Mouse (Mus musculus) ES-E14 (cell line): ENCODE measurements around the gene Acy3. TPM values are rescaled to one million over a fixed set of nuclear protein-coding genes. Genes with fewer than 3 reads are reported as not detected.

Source experiments
- DNase-seq: peaks from one replicate; pipeline ENCODE4 v3.0.0-alpha.2; 2013; ENCODE audit warnings: low read depth, low spot score
- H3K27ac ChIP-seq: 2 replicates; pipeline ENCODE4 v1.5.1; 2012; ENCODE audit warnings: low read depth, mild to moderate bottlenecking, low read length, moderate library complexity, mixed read lengths; ENCODE audit not compliant: poor library complexity, insufficient read depth, severe bottlenecking
- H3K36me3 ChIP-seq: 2 replicates; pipeline ENCODE4 v1.6.1; 2012; ENCODE audit warnings: mild to moderate bottlenecking, low read length, moderate library complexity, mixed read lengths; ENCODE audit not compliant: control insufficient read depth, poor library complexity, insufficient read depth, severe bottlenecking
- H3K4me1 ChIP-seq, 2 experiments: fragments of 150-350 bp in 1 of 2; sonication (generic) in 1 of 2; 2 replicates each; pipeline ENCODE4 v1.6.1; 2012; ENCODE audit warnings: low read length in 2 of 2, mild to moderate bottlenecking in 1 of 2, mixed read lengths in 1 of 2; ENCODE audit not compliant: control insufficient read depth in 2 of 2, insufficient read depth in 2 of 2, poor library complexity in 1 of 2
- H3K4me3 ChIP-seq, 2 experiments: fragments of 150-350 bp in 1 of 2; sonication (generic) in 1 of 2; 2 replicates each; pipeline ENCODE4 v1.5.1; 2012; ENCODE audit warnings: low read length in 2 of 2, low read depth in 1 of 2, mild to moderate bottlenecking in 1 of 2, mixed read lengths in 1 of 2; ENCODE audit not compliant: insufficient read depth in 1 of 2, poor library complexity in 1 of 2, severe bottlenecking in 1 of 2
- H3K9ac ChIP-seq: 2 replicates; pipeline ENCODE4 v1.6.1; 2012; ENCODE audit warnings: low read depth, mild to moderate bottlenecking, low read length, mixed read lengths; ENCODE audit not compliant: poor library complexity, insufficient read depth, severe bottlenecking
- H3K9me3 ChIP-seq: fragments of 150-350 bp; sonication (generic); 2 replicates; pipeline ENCODE4 v1.6.1; 2012; ENCODE audit warnings: low read depth, mild to moderate bottlenecking, low read length; ENCODE audit not compliant: control insufficient read depth, insufficient read depth
- CHD2 ChIP-seq: IDR thresholded peaks from 2 replicates; pipeline ENCODE4 v1.6.1; 2014; ENCODE audit warnings: mild to moderate bottlenecking, low read depth, low read length, inconsistent platforms
- HCFC1 ChIP-seq: IDR thresholded peaks from 2 replicates; pipeline ENCODE4 v1.6.1; 2012; ENCODE audit warnings: low read length, inconsistent platforms, borderline replicate concordance; ENCODE audit not compliant: insufficient read depth
- MAFK ChIP-seq: IDR thresholded peaks from 2 replicates; pipeline ENCODE4 v1.6.1; 2014; ENCODE audit warnings: mild to moderate bottlenecking, low read depth, low read length, inconsistent platforms; ENCODE audit not compliant: insufficient read depth
- ZC3H11A ChIP-seq: IDR thresholded peaks from 2 replicates; pipeline ENCODE4 v1.6.1; 2012; ENCODE audit warnings: low read depth, mild to moderate bottlenecking, inconsistent platforms, low read length, borderline replicate concordance
- ZNF384 ChIP-seq: IDR thresholded peaks from 2 replicates; pipeline ENCODE4 v1.6.1; 2012; ENCODE audit warnings: low read depth, low read length, inconsistent platforms
- in situ Hi-C, 2 experiments: fragments of 600-800 bp; cut with MboI; formaldehyde crosslinking; loops; one replicate each; pipeline ENCODE4 v1.15.1; 2025; ENCODE audit warnings: low sequenced_read_pairs in 2 of 2, inconsistent platforms in 1 of 2; ENCODE audit not compliant: unreplicated experiment in 2 of 2
- total RNA-seq: library from RNA; depleted of rRNA; stranded (reverse); fragments of 300-350 nt; gene quantifications from 2 replicates; pipeline ENCODE4 v1.2.3, GENCODE M21; 2012

Acy3 gene
- total RNA-seq, 1 experiment = 2.1 TPM

DNA sequence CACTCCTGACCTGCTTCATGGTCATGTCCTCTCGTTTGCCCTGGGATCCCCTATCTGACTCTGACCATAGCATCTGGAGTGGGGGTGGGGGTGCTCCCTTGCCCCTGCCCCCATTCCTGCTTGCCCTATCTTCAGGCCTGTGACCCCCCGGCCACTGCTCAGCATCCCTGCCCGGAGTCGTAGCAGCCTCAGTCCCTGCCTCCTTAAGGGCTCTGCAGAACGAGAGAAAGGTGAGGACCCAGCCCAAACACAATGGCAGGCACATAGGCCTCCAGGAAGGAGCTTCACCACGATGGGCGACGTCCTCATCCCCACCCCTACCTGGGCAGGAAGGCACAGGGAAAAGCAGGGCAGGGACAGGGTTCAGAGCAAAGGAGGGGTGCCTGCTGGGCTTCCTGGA is 12.0 kb downstream of the Acy3 start:
- no peak overlapping the region for H3K27ac ChIP-seq
- H3K9me3 ChIP-seq = no peaks in the 10 kb centered on the region
- H3K4me3 ChIP-seq = no peak overlapping the region
- TF ChIP-seq ZNF384 (no peak), CHD2 (no peak), MAFK (no peak), ZC3H11A (no peak)
- in situ Hi-C loops = no loop called here
- peaks cover 0 to 10% of the 10 kb centered on the region in 2 experiments; a peak in 2 of 4 replicates for H3K4me1 ChIP-seq
- H3K9ac ChIP-seq = no peak overlapping the region
- no peak for DNase-seq
- H3K36me3 ChIP-seq = no peaks in the 10 kb centered on the region; the same call in 1 of the 2 replicates

DNA sequence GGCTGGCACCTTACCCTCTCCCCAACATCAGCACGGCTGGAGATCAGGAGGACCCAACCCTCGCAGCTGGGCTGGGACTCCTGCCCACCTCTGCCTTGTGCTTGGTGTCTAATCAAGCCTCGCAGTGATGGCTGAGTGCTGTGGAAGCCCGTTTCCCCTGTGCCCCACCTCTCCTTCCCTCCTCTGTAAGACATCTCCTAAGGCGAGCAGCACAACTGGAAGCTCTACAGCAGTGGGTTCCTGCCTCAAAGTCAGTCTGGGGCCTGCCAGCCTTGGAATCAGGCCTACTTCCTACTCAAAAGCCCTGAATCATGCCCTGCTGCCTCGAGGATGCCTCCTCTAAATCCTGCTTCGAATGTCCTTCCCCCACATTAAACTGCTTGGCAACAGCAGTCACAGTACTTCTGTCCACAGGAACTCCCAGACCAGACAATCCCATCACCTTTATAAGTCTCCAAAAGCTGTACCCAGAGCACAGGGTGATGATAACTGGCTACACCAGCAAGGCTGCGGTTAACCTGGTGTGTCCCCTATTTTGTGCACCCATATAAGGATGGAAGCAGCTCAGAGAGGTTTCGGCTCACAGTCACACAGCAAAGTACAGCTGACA is 12.9 kb downstream of the Acy3 start:
- no peaks in the 10 kb centered on the region; the same call in 1 of the 2 replicates for H3K36me3 ChIP-seq
- no peak for DNase-seq
- H3K4me1 ChIP-seq = peaks cover 0 to 16% of the 10 kb centered on the region in 2 experiments; a peak in 2 of 4 replicates
- H3K9me3 ChIP-seq = no peaks in the 10 kb centered on the region
- TF ChIP-seq ZNF384 (no peak), MAFK (no peak), ZC3H11A (no peak), HCFC1 (no peak), CHD2 (no peak)
- H3K4me3 ChIP-seq = peak overlapping the region in 1 of 2 experiments; percentile 95; a peak in 2 of 4 replicates
- peak overlapping the region; percentile 1; the same call in 1 of the 2 replicates for H3K9ac ChIP-seq
- in situ Hi-C loops = no loop called here
- no peak overlapping the region for H3K27ac ChIP-seq

DNA sequence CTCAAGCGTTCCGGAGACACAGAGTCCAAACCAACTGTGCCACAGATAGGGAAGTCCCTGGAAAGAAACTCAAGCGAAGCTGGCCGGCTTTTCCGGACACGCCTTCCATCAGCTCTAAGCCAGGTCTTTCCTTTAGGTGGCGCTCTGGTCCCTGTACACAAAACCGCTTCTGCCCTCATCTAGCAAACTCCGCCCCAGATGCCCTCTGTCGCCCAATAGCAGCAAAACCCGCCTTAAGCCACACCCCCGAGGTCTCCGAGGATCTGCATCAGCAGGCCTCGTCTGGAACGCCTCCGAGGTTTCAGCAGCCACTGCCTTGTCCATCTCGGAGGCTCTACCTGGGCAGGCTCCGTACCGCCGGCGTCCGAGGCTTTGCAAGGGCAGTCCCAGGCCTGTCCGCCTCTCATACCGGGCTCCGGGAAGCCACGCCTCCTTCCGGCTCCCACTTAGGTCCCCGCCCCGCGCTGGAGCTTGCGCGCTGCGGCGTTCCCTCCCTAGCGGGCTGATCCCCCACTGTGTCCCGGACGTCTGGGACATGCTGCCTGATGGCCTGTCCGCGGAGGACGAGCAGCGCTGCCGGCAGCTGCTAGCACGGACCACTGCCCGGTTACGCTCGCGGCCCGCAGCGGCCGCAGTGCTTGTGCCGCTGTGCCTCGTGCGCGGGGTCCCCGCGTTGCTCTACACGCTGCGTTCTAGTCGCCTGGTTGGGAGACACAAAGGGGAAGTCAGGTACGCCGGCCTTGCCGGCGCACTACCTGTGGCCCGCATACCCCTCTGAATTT is 13.9 kb downstream of the Acy3 start, which contains the start of the genes Nudt8 and Gm49405:
Gene Nudt8, plus strand, starts transcription at position 462 of the 782 bp plus-strand sequence.
Gene Gm49405, plus strand, starts transcription at position 508 of the 782 bp plus-strand sequence.
- H3K36me3 ChIP-seq = no peaks in the 10 kb centered on the region; the same call in 1 of the 2 replicates
- H3K4me3 ChIP-seq = peak within 1 kb of the TSS; percentile 92 to 95
- peak within 1 kb of the TSS; percentile 90 for H3K9ac ChIP-seq
- H3K27ac ChIP-seq = peak within 1 kb of the TSS; percentile 79
- in situ Hi-C loops = no loop called here
- DNase-seq = peak; percentile 98
- no peak for TF ChIP-seq MAFK
- peak; percentile 57; the same call in 1 of the 2 replicates for TF ChIP-seq HCFC1
- peak; percentile 30; the same call in 1 of the 2 replicates for TF ChIP-seq ZC3H11A
- H3K4me1 ChIP-seq = peaks cover 0 to 17% of the 10 kb centered on the region in 2 experiments; a peak in 2 of 4 replicates
- H3K9me3 ChIP-seq = no peaks in the 10 kb centered on the region

DNA sequence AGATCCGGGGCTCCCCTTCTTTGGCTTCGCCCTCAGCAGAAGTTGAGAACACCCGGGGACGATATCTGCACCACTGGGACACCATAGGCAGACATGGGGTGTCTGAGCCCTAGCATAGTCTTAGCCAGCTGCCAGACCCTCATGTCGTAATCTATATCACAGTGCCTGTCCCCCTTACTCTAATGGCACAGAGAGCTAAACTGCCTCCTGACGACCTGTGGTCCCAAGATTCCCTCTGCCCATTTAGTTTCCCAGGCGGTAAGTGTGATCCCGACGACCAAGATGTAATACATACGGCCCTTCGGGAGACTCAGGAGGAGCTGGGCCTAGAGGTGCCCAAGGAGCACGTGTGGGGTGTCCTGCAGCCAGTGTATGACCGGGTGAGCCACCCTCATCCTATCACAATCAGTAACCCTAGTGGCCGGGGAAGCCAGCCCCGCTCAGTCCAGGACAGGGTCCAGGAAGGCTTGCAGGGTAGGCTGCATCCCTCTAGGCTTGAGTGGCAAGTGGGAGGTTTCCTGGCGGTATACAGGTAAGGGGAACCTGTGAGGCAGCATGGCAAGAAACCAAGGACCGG is 14.7 kb downstream of the Acy3 start:
- TF ChIP-seq ZNF384 (no peak), ZC3H11A (no peak), CHD2 (no peak), MAFK (no peak), HCFC1 (no peak)
- DNase-seq = no peak
- H3K36me3 ChIP-seq = peaks cover 3% of the 10 kb centered on the region
- no peaks in the 10 kb centered on the region for H3K9me3 ChIP-seq
- H3K4me3 ChIP-seq = peak overlapping the region; percentile 92 to 95
- peaks cover 0 to 17% of the 10 kb centered on the region in 2 experiments; a peak in 2 of 4 replicates for H3K4me1 ChIP-seq
- H3K9ac ChIP-seq = peak overlapping the region; percentile 90
- in situ Hi-C loops = no loop called here
- peak overlapping the region; percentile 79; the same call in 1 of the 2 replicates for H3K27ac ChIP-seq
